Mouse (Mus musculus) spleen, postnatal 36 days (tissue): ENCODE measurements around the gene Tmem74b.

Experiments
- DNase-seq, 2 experiments: peaks; one replicate each; pipeline ENCODE4 v3.0.0; 2022; ENCODE audit warnings: low spot score in 2 of 2, mixed read lengths in 1 of 2

The Tmem74b gene

GRCm38 (mm10) chr2:151701231-151702145, at the start of gene Tmem74b:
Gene Tmem74b, plus strand, starts transcription at chr2:151702008.
- DNase-seq, result no peak

- DNase-seq, result no peak
Measured at GRCm38 (mm10) chr2:151652053-151652452, 49.8 kb upstream of the Tmem74b start.

- DNase-seq, result no peak
Measured at GRCm38 (mm10) chr2:151668433-151668832, 33.4 kb upstream of the Tmem74b start, which contains the start of gene Rad21l. Gene Rad21l, minus strand, starts transcription at chr2:151668533.

GRCm38 (mm10) chr2:151670026-151670967, 31.5 kb upstream of the Tmem74b start:
- DNase-seq, result peak in 1 of 2 experiments; percentile 6

- no peak for DNase-seq
Measured at GRCm38 (mm10) chr2:151670968-151671329, 30.9 kb upstream of the Tmem74b start.

GRCm38 (mm10) chr2:151676234-151676633, 25.6 kb upstream of the Tmem74b start:
- no peak for DNase-seq

- no peak for DNase-seq
Measured at GRCm38 (mm10) chr2:151682357-151682756, 19.5 kb upstream of the Tmem74b start.

GRCm38 (mm10) chr2:151682976-151683375, 18.8 kb upstream of the Tmem74b start:
- DNase-seq, result no peak

GRCm38 (mm10) chr2:151702146-151702850, 490 bp downstream of the Tmem74b start:
- no peak for DNase-seq

GRCm38 (mm10) chr2:151702851-151703190, 1.0 kb downstream of the Tmem74b start:
- DNase-seq, result no peak

GRCm38 (mm10) chr2:151712647-151713046, 10.8 kb downstream of the Tmem74b start:
- DNase-seq, result no peak

GRCm38 (mm10) chr2:151715526-151715925, 13.7 kb downstream of the Tmem74b start:
- no peak for DNase-seq

- no peak for DNase-seq
Measured at GRCm38 (mm10) chr2:151716318-151717055, 14.7 kb downstream of the Tmem74b start.

GRCm38 (mm10) chr2:151724094-151724493, 22.3 kb downstream of the Tmem74b start:
- no peak for DNase-seq

GRCm38 (mm10) chr2:151733151-151733865, 31.5 kb downstream of the Tmem74b start:
- DNase-seq, result no peak

GRCm38 (mm10) chr2:151735422-151735821, 33.6 kb downstream of the Tmem74b start:
- DNase-seq, result no peak

GRCm38 (mm10) chr2:151738460-151738859, 36.7 kb downstream of the Tmem74b start:
- no peak for DNase-seq

GRCm38 (mm10) chr2:151739081-151739480, 37.3 kb downstream of the Tmem74b start:
- DNase-seq, result no peak

GRCm38 (mm10) chr2:151739505-151739904, 37.7 kb downstream of the Tmem74b start:
- no peak for DNase-seq
